Mouse (Mus musculus) bone marrow, adult 2 months (tissue): ENCODE measurements around the gene Adss.

Source experiments
- CTCF ChIP-seq: fragments of 200-500 bp; IDR thresholded peaks from 2 replicates; pipeline ENCODE4 v1.5.1; 2011; ENCODE audit warnings: low read length, control low read depth; ENCODE audit not compliant: control insufficient read depth, insufficient read depth
- POLR2A ChIP-seq: fragments of 200-500 bp; IDR thresholded peaks from 2 replicates; pipeline ENCODE4 v1.6.1; 2011; ENCODE audit warnings: low read depth, mild to moderate bottlenecking, control low read depth, low read length, borderline replicate concordance; ENCODE audit not compliant: control insufficient read depth

- TF ChIP-seq POLR2A (no peak), CTCF (no peak)
Observed at GRCm38 (mm10) chr1:177719029-177719427, 77.3 kb downstream of the Adss start.
